Mouse (Mus musculus) lung, postnatal 0 days (tissue): ENCODE results near the gene Car14. TPM values are rescaled to one million over a fixed set of nuclear protein-coding genes. Genes with fewer than 3 reads are reported as not detected.

ENCODE experiments used
- ATAC-seq: fragments of 200-750 bp; cut with Nextera tagmentation; 2 replicates; pipeline ENCODE4 v1.8.0; 2017; ENCODE audit warnings: moderate library complexity
- DNase-seq: peaks from one replicate; pipeline ENCODE4 v3.0.0-alpha.2; 2016; ENCODE audit warnings: low spot score
- H3K27ac ChIP-seq: fragments of 300-500 bp; sonication (generic); 2 replicates; pipeline ENCODE4 v1.5.1; 2014; ENCODE audit warnings: antibody characterized with exemption, mild to moderate bottlenecking, low read length, mixed read lengths
- H3K27me3 ChIP-seq: fragments of 300-500 bp; sonication (generic); replicated peaks from 2 replicates; pipeline ENCODE4 v1.6.1; 2014; ENCODE audit warnings: low read length, mixed read lengths; ENCODE audit not compliant: insufficient read depth
- H3K36me3 ChIP-seq: fragments of 300-500 bp; sonication (generic); 2 replicates; pipeline ENCODE4 v1.6.1; 2014; ENCODE audit warnings: low read length, mixed read lengths; ENCODE audit not compliant: insufficient read depth
- H3K4me1 ChIP-seq: fragments of 300-500 bp; sonication (generic); 2 replicates; pipeline ENCODE4 v1.6.1; 2014; ENCODE audit warnings: antibody characterized with exemption, low read depth, low read length, mixed read lengths; ENCODE audit not compliant: insufficient read depth
- H3K4me2 ChIP-seq: fragments of 300-500 bp; sonication (generic); replicated peaks from 2 replicates; pipeline ENCODE4 v1.6.1; 2014; ENCODE audit warnings: low read depth, mild to moderate bottlenecking, low read length, moderate library complexity, mixed read lengths
- H3K4me3 ChIP-seq: fragments of 300-500 bp; sonication (generic); 2 replicates; pipeline ENCODE4 v1.5.1; 2014; ENCODE audit warnings: low read depth, low read length
- H3K9ac ChIP-seq: fragments of 300-500 bp; sonication (generic); replicated peaks from 2 replicates; pipeline ENCODE4 v1.6.1; 2014; ENCODE audit warnings: low read depth, mild to moderate bottlenecking
- H3K9me3 ChIP-seq: fragments of 300-500 bp; sonication (generic); 2 replicates; pipeline ENCODE4 v1.6.1; 2016; ENCODE audit warnings: low read length, mixed read lengths
- CTCF ChIP-seq: IDR thresholded peaks from 2 replicates; pipeline ENCODE4 v1.5.1; 2016; ENCODE audit warnings: antibody characterized with exemption, mild to moderate bottlenecking
- EP300 ChIP-seq: IDR thresholded peaks from 2 replicates; pipeline ENCODE4 v1.6.1; 2016; ENCODE audit warnings: antibody characterized with exemption, mild to moderate bottlenecking, control low read depth
- WGBS: fragments of 180-500 bp; shearing (Covaris S2); extraction: QIAGEN DNeasy Blood & Tissue Kit; methylation state at CpG from one replicate; pipeline ENCODE4 v1.1.7; 2014; 5-methylcytosine and 5-hydroxymethylcytosine counted together
- polyA plus RNA-seq: library from polyadenylated mRNA; unstranded; fragments of >200 nt; fragmentation: Nextera tagmentation; extraction: Ambion mirVana; gene quantifications from 2 replicates; pipeline ENCODE4 v1.2.1, GENCODE M21; 2015

Car14 gene
- polyA plus RNA-seq, 1 experiment from 2014 or later, result 4.4 TPM

- H3K36me3 ChIP-seq, result 0 out of 2 replicates have a peak, but pooled peaks cover 3% of the 10 kb centered on the region
- no peak overlapping the region for H3K9ac ChIP-seq
- no peak overlapping the region for H3K4me3 ChIP-seq
- H3K27ac ChIP-seq, result peak overlapping the region; percentile 9; the same call in 1 of the 2 replicates
- DNase-seq, result no peak
- no peaks in the 10 kb centered on the region for H3K9me3 ChIP-seq
- 0 out of 2 replicates have a peak overlapping the region, but pooled peaks have one; percentile 68 for H3K4me2 ChIP-seq
- H3K4me1 ChIP-seq, result no peaks in the 10 kb centered on the region
- no peak for ATAC-seq
- TF ChIP-seq CTCF, result no peak
- no peak for TF ChIP-seq EP300
- WGBS, result 69% methylated on average over 3 of the region's 3 CpGs
- H3K27me3 ChIP-seq, result no peaks in the 10 kb centered on the region
Measured at GRCm38 (mm10) chr3:95889664-95890063, 14.8 kb downstream of the Car14 start.

GRCm38 (mm10) chr3:95887596-95887995 lies 16.9 kb downstream of the Car14 start:
- Histone ChIP-seq H3K9ac (no peak overlapping the region), H3K27me3 (no peaks in the 10 kb centered on the region), H3K36me3 (0 out of 2 replicates have a peak, but pooled peaks cover 3% of the 10 kb centered on the region), H3K9me3 (no peaks in the 10 kb centered on the region), H3K4me2 (no peak overlapping the region), H3K4me1 (peaks cover 3% of the 10 kb centered on the region; the same call in 1 of the 2 replicates), H3K4me3 (no peak overlapping the region), H3K27ac (no peak overlapping the region)
- TF ChIP-seq EP300 (no peak), CTCF (no peak)
- DNase-seq, result no peak
- WGBS, result 61% methylated on average over 4 of the region's 4 CpGs
- ATAC-seq, result no peak

GRCm38 (mm10) chr3:95884400-95884799 lies 20.1 kb downstream of the Car14 start:
- H3K4me3 ChIP-seq, result no peak overlapping the region
- no peaks in the 10 kb centered on the region for H3K9me3 ChIP-seq
- 85% methylated on average over 5 of the region's 5 CpGs for WGBS
- no peak for TF ChIP-seq EP300
- TF ChIP-seq CTCF, result no peak
- ATAC-seq (no peak), DNase-seq (no peak)
- H3K36me3 ChIP-seq, result 0 out of 2 replicates have a peak, but pooled peaks cover 3% of the 10 kb centered on the region
- no peak overlapping the region for H3K4me2 ChIP-seq
- no peak overlapping the region for H3K27ac ChIP-seq
- no peak overlapping the region for H3K9ac ChIP-seq
- H3K27me3 ChIP-seq, result no peaks in the 10 kb centered on the region
- H3K4me1 ChIP-seq, result peaks cover 11% of the 10 kb centered on the region; the same call in 1 of the 2 replicates

GRCm38 (mm10) chr3:95882816-95883425 lies 21.6 kb downstream of the Car14 start:
- Histone ChIP-seq H3K27ac (peak overlapping the region; percentile 52), H3K4me3 (peak overlapping the region; percentile 38), H3K36me3 (0 out of 2 replicates have a peak, but pooled peaks cover 2% of the 10 kb centered on the region), H3K9me3 (no peaks in the 10 kb centered on the region), H3K4me2 (peak overlapping the region; percentile 82), H3K4me1 (peaks cover 11% of the 10 kb centered on the region; the same call in 1 of the 2 replicates), H3K9ac (peak overlapping the region; percentile 4; the same call in 1 of the 2 replicates), H3K27me3 (no peaks in the 10 kb centered on the region)
- peak; percentile 48; the same call in 1 of the 2 replicates for TF ChIP-seq EP300
- TF ChIP-seq CTCF, result peak; percentile 72
- 2% methylated on average over 24 of the region's 24 CpGs for WGBS
- ATAC-seq (peak; percentile 27; the same call in 1 of the 2 replicates), DNase-seq (peak; percentile 86)

- peak; percentile 98 for DNase-seq
- Histone ChIP-seq H3K4me1 (peaks cover 11% of the 10 kb centered on the region; the same call in 1 of the 2 replicates), H3K9me3 (no peaks in the 10 kb centered on the region), H3K27ac (peak within 1 kb of the TSS; percentile 52), H3K27me3 (no peaks in the 10 kb centered on the region), H3K36me3 (no peaks in the 10 kb centered on the region), H3K9ac (peak within 1 kb of the TSS; percentile 4; the same call in 1 of the 2 replicates), H3K4me2 (peak within 1 kb of the TSS; percentile 82), H3K4me3 (peak within 1 kb of the TSS; percentile 38)
- ATAC-seq, result peak; percentile 98
- WGBS, result under 1% methylated on average over 60 of the region's 66 CpGs
- TF ChIP-seq EP300, result no peak
Measured at GRCm38 (mm10) chr3:95881979-95882815, 22.3 kb downstream of the Car14 start, which contains the start of gene Ciart. Gene Ciart (minus strand): TSS chr3:95882251.

- DNase-seq, result peak; percentile 52
- Histone ChIP-seq H3K27me3 (no peaks in the 10 kb centered on the region), H3K4me2 (no peak overlapping the region), H3K9ac (no peak overlapping the region), H3K36me3 (no peaks in the 10 kb centered on the region), H3K27ac (no peak overlapping the region), H3K4me1 (peaks cover 11% of the 10 kb centered on the region; the same call in 1 of the 2 replicates), H3K9me3 (no peaks in the 10 kb centered on the region), H3K4me3 (no peak overlapping the region)
- TF ChIP-seq CTCF (no peak), EP300 (no peak)
- no peak for ATAC-seq
- WGBS, result 70% methylated on average over 4 of the region's 4 CpGs
Measured at GRCm38 (mm10) chr3:95879063-95879462, 25.4 kb downstream of the Car14 start.
